Comparison of ENCODE assay signal across 19 mouse cellular contexts in the genomic region with DNA sequence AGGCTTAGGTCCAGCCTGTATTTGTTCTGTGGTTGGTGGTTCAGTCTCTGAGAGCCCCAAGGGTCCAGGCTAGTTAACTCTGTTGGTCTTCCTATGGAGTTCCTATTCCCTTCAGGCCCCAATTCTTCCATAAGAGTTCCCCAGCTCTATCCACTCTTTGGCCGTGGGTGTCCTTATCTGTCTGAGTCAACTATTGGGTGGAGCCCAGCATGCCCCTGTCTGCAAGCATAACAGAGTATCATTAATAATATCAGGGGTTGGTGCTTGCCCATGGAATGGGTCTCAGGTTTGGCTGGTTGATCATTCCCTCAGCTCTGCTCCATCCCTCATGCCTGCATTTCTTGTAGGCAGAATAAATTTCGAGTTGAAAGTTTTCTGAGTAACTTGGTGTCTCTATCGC.
A peak's percentile ranks its signal among the peaks of the same experiment; 100 is the strongest.
DNase-seq lines count a peak whose midpoint lies in the region; ATAC-seq and TF ChIP-seq lines count a peak whose summit lies in the region.
"Had no signal": no experiment of that assay in that cellular context is flagged by ENCODE, and none has a peak within 500 bp of the region (broad histone marks: within the 10 kb centered on the region; RNA-seq: fewer than 3 reads in every experiment).

No protein-coding gene starts in this region.

- H3K4me2 ChIP-seq in liver, embryonic 12.5 days, result 0 out of 2 replicates have a peak overlapping the region, but pooled peaks have one; percentile 7
- H3K4me2 ChIP-seq: heart, embryonic 11.5 days; heart, embryonic 15.5 days; hindbrain, embryonic 13.5 days had no signal

- TF ChIP-seq POLR2A in MEL (IDR thresholded peaks at IDR 0.05; ENCODE audit: control insufficient read depth in 1 of 2, insufficient read depth in 1 of 2, low read depth in 1 of 2, low read length in 2 of 2, poor library complexity in 1 of 2), result no peak

- H3K9me3 ChIP-seq in MEL (replicated peaks; ENCODE audit: insufficient read depth, low read length), result no peaks in the 10 kb centered on the region
- H3K9me3 ChIP-seq in liver, embryonic 12.5 days (replicated peaks), result no peaks in the 10 kb centered on the region
- H3K9me3 ChIP-seq: embryonic facial prominence, embryonic 10.5 days; heart, embryonic 15.5 days; hindbrain, embryonic 13.5 days had no signal

- ATAC-seq in liver, embryonic 12.5 days, result 0 out of 2 replicates have a peak, but pooled peaks have one; percentile 68
- ATAC-seq in megakaryocyte-erythroid progenitor cell, adult 5-6 weeks (replicated peaks; ENCODE audit: low FRiP score, low TSS enrichment, poor library complexity, severe bottlenecking), result peak; percentile 74
- ATAC-seq: forebrain, embryonic 14.5 days; hindbrain, postnatal 0 days had no signal

- no peaks in the 10 kb centered on the region for H3K27me3 ChIP-seq in MEL (ENCODE audit: control insufficient read depth in 1 of 2, insufficient read depth in 2 of 2, low read length in 2 of 2)
- no peaks in the 10 kb centered on the region for H3K27me3 ChIP-seq in liver, embryonic 12.5 days (replicated peaks)
- H3K27me3 ChIP-seq: CH12.LX; heart, embryonic 15.5 days; hindbrain, embryonic 13.5 days had no signal

- H3K4me3 ChIP-seq in MEL (ENCODE audit: control insufficient read depth in 1 of 2, insufficient read depth in 1 of 2, low read depth in 2 of 2, low read length in 2 of 2), result no peak overlapping the region
- H3K4me3 ChIP-seq in liver, embryonic 12.5 days, result no peak overlapping the region
- H3K4me3 ChIP-seq: embryonic facial prominence, embryonic 10.5 days; heart, adult 2 months; heart, embryonic 15.5 days; hindbrain, embryonic 13.5 days had no signal

- H3K36me3 ChIP-seq in MEL (ENCODE audit: control insufficient read depth in 1 of 2, insufficient read depth in 2 of 2, low read length in 2 of 2), result peaks cover 0 to 4% of the 10 kb centered on the region in 2 experiments; a peak in 3 of 4 replicates
- H3K36me3 ChIP-seq in liver, embryonic 12.5 days, result no peaks in the 10 kb centered on the region
- H3K36me3 ChIP-seq: embryonic facial prominence, embryonic 10.5 days; heart, embryonic 15.5 days; hindbrain, embryonic 13.5 days had no signal

- WGBS in liver, embryonic 12.5 days (ENCODE audit: insufficient replicate concordance), result 46% methylated on average over 3 of the region's 3 CpGs

- peak; percentile 20 for DNase-seq in adrenal gland, postnatal 14 days
- no peak for DNase-seq in adrenal gland, adult 8-10 months
- DNase-seq in MEL (ENCODE audit: low read depth, low spot score), result peak; percentile 21
- no peak for DNase-seq in frontal cortex, postnatal 25 days (ENCODE audit: low spot score in 2 of 2)
- DNase-seq in cerebellum, adult 9-10 months, result no peak
- DNase-seq: cerebellum, adult 18-20 months; cerebellum, postnatal 10 days; gastrocnemius, postnatal 36 days; heart, adult 2 months; heart, postnatal 14 days had no signal

- no peak for TF ChIP-seq RAD21 in MEL (IDR thresholded peaks at IDR 0.05; ENCODE audit: low read depth, low read length)

- TF ChIP-seq EP300 in MEL (IDR thresholded peaks at IDR 0.05; ENCODE audit: low read depth in 1 of 2, low read length in 2 of 2), result no peak

- no peak overlapping the region for H3K27ac ChIP-seq in MEL (ENCODE audit: control insufficient read depth, low read depth, low read length)
- H3K27ac ChIP-seq in liver, embryonic 12.5 days, result no peak overlapping the region
- H3K27ac ChIP-seq: embryonic facial prominence, embryonic 10.5 days; heart, adult 2 months; heart, embryonic 15.5 days; hindbrain, embryonic 13.5 days; hindbrain, postnatal 0 days had no signal

- TF ChIP-seq CTCF in MEL (IDR thresholded peaks at IDR 0.05 in 2 of 3, conservative IDR thresholded peaks at IDR 0.05 in 1 of 3; ENCODE audit: control insufficient read depth in 1 of 3, insufficient read depth in 1 of 3, low read depth in 2 of 3, low read length in 3 of 3, poor library complexity in 1 of 3, severe bottlenecking in 1 of 3), result no peak

- H3K79me2 ChIP-seq in MEL (ENCODE audit: control insufficient read depth, insufficient read depth, low read length, poor library complexity), result no peaks in the 10 kb centered on the region

- peaks cover 0 to 7% of the 10 kb centered on the region in 2 experiments; a peak in 1 of 4 replicates for H3K4me1 ChIP-seq in MEL (ENCODE audit: control insufficient read depth in 1 of 2, insufficient read depth in 2 of 2, low read length in 2 of 2)
- peaks cover 10% of the 10 kb centered on the region for H3K4me1 ChIP-seq in liver, embryonic 12.5 days

- no peak overlapping the region for H3K9ac ChIP-seq in MEL (ENCODE audit: control insufficient read depth, low read depth, low read length, poor library complexity, severe bottlenecking)
- H3K9ac ChIP-seq in liver, embryonic 12.5 days, result no peak overlapping the region
- H3K9ac ChIP-seq: heart, embryonic 15.5 days; hindbrain, embryonic 13.5 days had no signal

TF ChIP-seq in MEL, 35 proteins besides CTCF, POLR2A, EP300 and RAD21:
- TF ChIP-seq GATA1 (IDR thresholded peaks at IDR 0.05; ENCODE audit: low read depth, low read length), result 0 out of 2 replicates have a peak, but pooled peaks have one; percentile 14
- no peak for TF ChIP-seq SIN3A (IDR thresholded peaks at IDR 0.05; ENCODE audit: low read length)
TF ChIP-seq in MEL: peak in this region for 1.

Comparison
In these comparisons a context has a peak if more than half of its experiments do, and no peak if none do; other contexts are left out.
1. DNase-seq: peak in adrenal gland, postnatal 14 days (single experiment) and MEL (single experiment); none in adrenal gland, adult 8-10 months (single experiment), frontal cortex, postnatal 25 days (0 of 2) and cerebellum, adult 9-10 months (single experiment).